Mouse (Mus musculus) megakaryocyte, embryonic 14.5 days (primary cell): ENCODE measurements at regions not wholly inside any gene's neighbourhood (a gene's known extent, or its start where the extent isn't known, plus 50 kb on each side); places are given as distances from the start of the nearest gene placed in this dataset.

Experiments used
- H3K27me3 ChIP-seq: replicated peaks from 2 replicates; pipeline ENCODE3; 2012; ENCODE audit warnings: inconsistent platforms
- H3K36me3 ChIP-seq: replicated peaks from 2 replicates; pipeline ENCODE3; 2012; ENCODE audit warnings: low read length, inconsistent platforms, mixed read lengths
- H3K4me1 ChIP-seq: 2 replicates; pipeline ENCODE4 v1.6.1; 2012; ENCODE audit warnings: inconsistent platforms
- H3K4me3 ChIP-seq: replicated peaks from 2 replicates; pipeline ENCODE3; 2012; ENCODE audit warnings: moderate library complexity, mild to moderate bottlenecking, inconsistent platforms
- H3K9me3 ChIP-seq: 2 replicates; pipeline ENCODE4 v1.6.1; 2012; ENCODE audit warnings: inconsistent platforms
- FLI1 ChIP-seq: IDR thresholded peaks from 2 replicates; pipeline ENCODE4 v1.6.1; 2012; ENCODE audit warnings: low read length, inconsistent platforms, mixed read lengths
- GATA1 ChIP-seq: IDR thresholded peaks from 3 replicates; pipeline ENCODE4 v1.6.1; 2012; ENCODE audit warnings: mixed read lengths, low read length, inconsistent platforms, borderline replicate concordance

DNA sequence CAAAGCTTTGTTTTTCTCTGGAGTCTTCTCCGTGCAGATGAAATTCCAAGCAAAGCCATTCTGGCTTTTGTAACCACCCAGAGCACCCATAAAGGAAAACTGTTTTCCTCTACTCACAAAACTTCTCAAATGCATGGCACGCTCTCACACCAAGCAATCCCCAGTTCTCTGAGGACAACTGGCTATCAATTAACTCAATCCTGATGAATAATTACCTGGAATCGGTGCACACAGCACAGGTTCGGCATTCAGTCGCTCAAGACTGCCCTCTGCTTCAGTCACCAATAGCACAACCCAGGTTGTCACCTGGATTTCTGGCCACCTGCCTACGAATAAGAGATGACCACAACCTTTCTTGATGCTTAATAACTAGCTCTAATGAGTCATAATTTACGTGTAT lies 309.5 kb downstream of the Nedd1 start:
- Histone ChIP-seq H3K27me3 (no peaks in the 10 kb centered on the region), H3K36me3 (no peaks in the 10 kb centered on the region), H3K9me3 (peaks cover 32% of the 10 kb centered on the region), H3K4me3 (no peak overlapping the region), H3K4me1 (no peaks in the 10 kb centered on the region)
- TF ChIP-seq FLI1 (no peak), GATA1 (no peak)

DNA sequence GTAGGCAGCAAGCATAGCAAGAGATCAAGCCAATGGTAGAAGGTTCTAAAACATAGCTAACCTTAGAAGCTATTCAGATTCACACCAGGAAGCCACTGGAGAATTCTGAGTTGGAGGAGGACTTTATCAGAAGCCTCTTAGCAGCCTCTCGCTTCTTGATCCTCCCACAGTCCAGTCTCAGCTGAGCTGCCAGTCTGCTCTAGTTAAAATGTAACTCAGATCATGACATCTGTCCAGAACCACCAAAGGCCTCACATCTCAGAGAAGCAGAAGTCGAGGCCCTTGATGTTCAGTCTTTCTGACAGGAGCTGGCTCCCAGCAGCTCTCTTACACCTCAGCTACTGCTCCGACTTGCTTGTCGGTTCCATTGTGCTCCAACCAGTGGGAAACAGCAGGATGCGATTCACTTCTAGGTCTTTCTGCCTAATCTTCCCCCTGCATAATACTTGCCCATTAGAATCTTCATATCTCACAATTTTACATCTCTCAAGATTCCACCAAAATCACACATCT lies 311.4 kb downstream of the Nedd1 start:
- TF ChIP-seq FLI1: no peak
- no peak for TF ChIP-seq GATA1
- H3K4me1 ChIP-seq: no peaks in the 10 kb centered on the region
- H3K36me3 ChIP-seq: no peaks in the 10 kb centered on the region
- H3K9me3 ChIP-seq: peaks cover 35% of the 10 kb centered on the region
- H3K27me3 ChIP-seq: no peaks in the 10 kb centered on the region
- no peak overlapping the region for H3K4me3 ChIP-seq

DNA sequence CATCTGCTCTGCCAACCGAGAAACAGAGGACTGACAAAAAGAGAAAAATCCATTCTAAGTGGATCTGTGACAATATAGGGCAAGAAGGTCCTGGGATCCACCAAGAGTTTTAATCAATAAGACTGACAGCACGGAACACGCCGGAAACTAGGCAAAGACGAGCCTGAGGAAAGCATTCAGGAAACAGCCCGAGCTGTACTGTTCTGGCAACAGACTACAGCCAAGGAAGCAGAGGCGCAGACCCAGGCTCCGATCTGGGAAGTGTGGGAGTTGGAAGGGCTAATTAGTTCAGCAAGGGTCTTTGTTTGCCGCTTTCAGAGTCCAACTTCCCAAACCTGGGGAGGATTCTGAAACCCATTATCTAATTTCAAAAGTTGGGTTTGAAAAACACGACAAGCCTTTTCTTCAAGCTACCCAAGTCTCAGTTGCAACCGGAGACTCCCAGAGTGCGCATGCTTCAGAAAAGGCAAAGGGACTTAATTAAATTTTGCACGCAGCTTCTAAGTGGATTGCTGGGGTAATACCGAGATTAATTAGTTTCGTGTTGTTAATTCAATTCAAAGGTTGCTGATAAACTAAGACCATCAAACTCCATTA lies 317.4 kb downstream of the Nedd1 start:
- TF ChIP-seq FLI1 (no peak), GATA1 (no peak)
- Histone ChIP-seq H3K27me3 (no peaks in the 10 kb centered on the region), H3K36me3 (no peaks in the 10 kb centered on the region), H3K4me1 (no peaks in the 10 kb centered on the region), H3K4me3 (no peak overlapping the region), H3K9me3 (peaks cover 40% of the 10 kb centered on the region)

DNA sequence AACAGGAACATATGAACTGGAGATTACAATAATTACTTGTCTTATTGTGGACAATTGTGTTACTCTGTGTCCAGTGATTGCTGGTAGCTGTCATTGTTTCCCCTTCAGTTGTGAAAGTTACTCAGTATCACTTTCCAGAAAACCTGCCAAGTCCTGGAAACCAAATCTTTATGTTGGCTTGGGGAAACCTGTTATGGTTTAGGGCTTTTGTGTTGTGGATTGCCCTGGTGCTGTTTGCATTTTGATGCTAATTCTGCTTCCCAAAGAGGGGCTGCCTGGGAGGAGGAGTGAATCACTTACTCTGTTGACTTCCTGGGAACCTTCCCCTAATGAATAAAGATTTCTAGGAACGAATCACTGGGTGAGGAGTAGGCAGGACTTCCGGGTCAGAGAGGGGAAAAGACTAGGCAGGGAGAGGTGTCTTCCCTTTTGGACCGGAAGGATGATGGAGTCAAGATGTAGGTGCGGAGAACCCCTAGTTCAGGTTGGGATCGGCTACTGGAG lies 321.6 kb downstream of the Nedd1 start:
- no peaks in the 10 kb centered on the region for H3K27me3 ChIP-seq
- H3K36me3 ChIP-seq: no peaks in the 10 kb centered on the region
- TF ChIP-seq GATA1 (no peak), FLI1 (no peak)
- no peak overlapping the region for H3K4me3 ChIP-seq
- H3K4me1 ChIP-seq: no peaks in the 10 kb centered on the region
- peaks cover 23% of the 10 kb centered on the region for H3K9me3 ChIP-seq

DNA sequence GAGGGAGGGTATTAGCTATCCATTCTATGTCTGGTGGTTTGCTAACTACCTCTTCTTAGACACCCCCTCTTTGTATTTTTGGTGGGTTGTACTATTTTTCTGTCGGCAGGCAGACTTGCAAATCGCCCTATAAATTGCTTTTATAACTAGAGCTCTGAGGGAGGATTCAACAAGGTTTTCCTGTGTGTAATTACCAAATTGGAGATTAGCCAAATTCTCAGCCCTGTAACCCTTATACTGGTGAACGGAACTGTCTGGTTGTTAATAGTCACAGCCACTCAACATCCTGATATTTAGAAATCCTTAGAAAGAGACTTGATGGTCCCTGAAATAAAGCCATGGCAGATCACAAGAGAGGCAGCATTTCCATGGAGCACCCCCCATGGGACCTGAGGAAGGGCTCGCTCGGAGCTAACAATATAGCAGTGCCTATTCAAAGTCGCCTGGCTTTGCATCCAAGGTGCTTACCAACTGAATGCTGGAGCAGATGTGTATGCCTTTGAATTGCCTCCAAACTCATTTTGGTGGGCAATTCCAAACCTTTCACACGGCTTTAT lies 333.0 kb downstream of the Nedd1 start:
- no peak for TF ChIP-seq GATA1
- TF ChIP-seq FLI1: no peak
- Histone ChIP-seq H3K4me1 (no peaks in the 10 kb centered on the region), H3K9me3 (peaks cover 11% of the 10 kb centered on the region; the same call in 1 of the 2 replicates), H3K27me3 (no peaks in the 10 kb centered on the region), H3K4me3 (no peak overlapping the region), H3K36me3 (no peaks in the 10 kb centered on the region)

DNA sequence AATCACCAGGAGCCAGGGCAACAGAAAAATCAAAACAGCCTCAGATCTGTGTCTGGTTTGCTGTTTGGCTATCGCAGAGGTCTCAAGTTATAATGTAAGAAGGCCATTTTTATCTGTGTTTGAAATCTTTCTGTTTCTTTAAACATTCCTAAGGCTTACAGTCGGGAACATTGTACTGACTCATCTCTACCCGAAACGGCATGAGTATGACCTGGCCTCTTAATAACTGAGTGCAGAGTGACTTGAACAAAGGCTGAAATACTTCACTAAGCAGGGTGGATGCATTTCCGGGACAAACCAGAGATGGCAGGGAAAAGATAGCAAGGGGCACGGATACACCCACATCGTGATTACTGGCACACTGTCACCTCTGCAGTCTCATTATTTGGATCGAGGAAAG lies 355.1 kb downstream of the Nedd1 start:
- Histone ChIP-seq H3K4me3 (no peak overlapping the region), H3K36me3 (no peaks in the 10 kb centered on the region), H3K9me3 (peaks cover 17% of the 10 kb centered on the region), H3K27me3 (no peaks in the 10 kb centered on the region), H3K4me1 (no peaks in the 10 kb centered on the region)
- no peak for TF ChIP-seq GATA1
- no peak for TF ChIP-seq FLI1

DNA sequence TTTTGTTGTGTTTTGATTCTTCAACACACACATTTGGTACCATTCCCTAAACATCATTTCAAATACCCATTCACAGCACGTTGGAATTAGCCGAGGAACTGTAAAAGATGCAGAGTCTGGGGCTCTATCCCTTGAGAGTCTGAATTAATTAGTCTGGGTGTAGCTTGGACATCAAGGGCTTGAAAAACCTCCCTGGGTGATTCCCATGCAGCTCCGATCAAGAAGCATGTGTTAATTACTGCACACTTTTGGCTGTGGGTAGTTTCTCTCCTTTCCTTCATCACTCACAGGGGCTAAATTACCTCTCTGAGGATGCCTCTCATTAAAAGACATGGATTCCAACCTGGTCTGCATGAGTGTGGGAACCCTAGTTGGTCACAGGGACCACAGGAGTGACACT lies 365.5 kb downstream of the Nedd1 start:
- Histone ChIP-seq H3K4me3 (no peak overlapping the region), H3K4me1 (no peaks in the 10 kb centered on the region), H3K36me3 (no peaks in the 10 kb centered on the region), H3K9me3 (peaks cover 10% of the 10 kb centered on the region), H3K27me3 (no peaks in the 10 kb centered on the region)
- no peak for TF ChIP-seq GATA1
- TF ChIP-seq FLI1: no peak

DNA sequence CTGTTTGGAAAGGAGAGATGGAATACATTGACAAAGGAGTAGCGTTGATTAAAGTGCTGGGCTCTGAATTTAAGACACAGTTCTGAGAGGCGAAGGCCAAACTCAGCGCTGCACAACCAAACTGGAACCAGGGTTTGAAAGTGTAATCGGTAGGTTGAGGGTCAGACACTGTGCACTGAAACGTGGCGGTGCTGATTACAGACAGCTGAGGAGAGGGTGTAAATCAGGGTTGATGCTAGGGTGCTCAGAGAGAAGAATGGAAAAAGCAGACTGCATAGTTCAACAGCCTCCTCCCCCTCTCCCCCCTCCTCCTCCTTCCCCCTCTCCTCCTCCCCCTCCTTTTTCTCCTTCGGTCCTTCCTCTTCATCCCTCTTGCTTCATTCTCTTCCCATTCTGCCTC lies 373.2 kb downstream of the Nedd1 start:
- no peaks in the 10 kb centered on the region for H3K36me3 ChIP-seq
- TF ChIP-seq FLI1 (no peak), GATA1 (no peak)
- H3K4me3 ChIP-seq: no peak overlapping the region
- H3K27me3 ChIP-seq: no peaks in the 10 kb centered on the region
- peaks cover 9% of the 10 kb centered on the region for H3K9me3 ChIP-seq
- no peaks in the 10 kb centered on the region for H3K4me1 ChIP-seq

DNA sequence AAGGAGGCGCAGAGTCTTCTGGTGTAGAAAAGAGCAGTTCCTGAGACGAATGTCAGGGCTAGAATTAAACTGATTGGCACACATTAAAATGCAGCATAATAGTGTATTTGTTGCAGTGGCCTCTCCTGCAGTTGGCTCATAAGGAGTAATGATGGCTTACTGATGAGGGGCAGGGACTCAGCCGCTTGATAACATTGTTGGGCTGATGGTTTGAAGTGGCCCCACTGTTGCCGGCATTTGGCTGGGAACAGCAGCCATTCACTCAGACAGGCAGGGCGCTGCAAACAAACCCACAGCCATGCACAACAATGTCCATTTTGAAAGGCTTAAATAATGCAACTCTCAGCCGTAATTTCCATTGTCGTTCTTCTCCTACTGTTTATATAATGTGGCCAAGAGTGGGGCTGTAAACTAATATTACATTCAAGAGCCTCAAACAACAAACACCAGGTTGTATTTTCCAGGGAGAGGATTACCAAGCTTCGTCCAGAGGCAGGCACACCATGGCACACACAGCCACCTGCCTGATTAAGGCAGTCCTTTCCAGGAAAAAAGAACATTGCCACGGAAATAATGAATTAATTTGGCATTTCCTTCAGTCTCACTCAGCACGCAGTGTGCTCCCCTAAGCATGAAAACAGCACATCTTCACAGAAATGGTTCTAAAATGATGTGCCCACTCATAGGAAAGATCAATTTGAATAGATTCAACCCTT lies 374.1 kb downstream of the Nedd1 start:
- H3K9me3 ChIP-seq: peaks cover 6% of the 10 kb centered on the region; the same call in 1 of the 2 replicates
- no peaks in the 10 kb centered on the region for H3K4me1 ChIP-seq
- H3K36me3 ChIP-seq: no peaks in the 10 kb centered on the region
- no peaks in the 10 kb centered on the region for H3K27me3 ChIP-seq
- TF ChIP-seq FLI1 (no peak), GATA1 (no peak)
- no peak overlapping the region for H3K4me3 ChIP-seq

DNA sequence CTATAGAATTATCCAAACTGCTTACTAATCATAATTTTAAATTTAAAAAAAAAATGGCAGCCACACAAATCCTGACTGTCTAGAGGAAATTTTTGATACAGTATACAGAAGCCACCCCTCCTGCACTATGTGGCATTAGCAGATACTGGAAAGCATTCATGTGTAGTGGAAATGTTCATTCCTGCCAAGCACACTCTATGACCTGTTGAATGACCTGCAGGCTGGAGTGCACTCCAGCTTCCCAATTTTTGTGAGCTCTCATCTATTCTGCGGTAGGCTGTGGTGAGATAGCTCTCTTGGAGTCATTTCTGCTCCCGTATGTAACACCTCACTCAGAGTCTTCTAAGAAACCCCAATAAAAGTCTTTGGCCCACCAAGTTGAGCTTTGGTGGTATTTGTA lies 382.5 kb downstream of the Nedd1 start:
- TF ChIP-seq FLI1 (no peak), GATA1 (no peak)
- H3K36me3 ChIP-seq: no peaks in the 10 kb centered on the region
- H3K4me1 ChIP-seq: no peaks in the 10 kb centered on the region
- H3K9me3 ChIP-seq: 0 out of 2 replicates have a peak, but pooled peaks cover 5% of the 10 kb centered on the region
- no peak overlapping the region for H3K4me3 ChIP-seq
- H3K27me3 ChIP-seq: no peaks in the 10 kb centered on the region
